Comparison of ENCODE assay signal across 12 mouse cellular contexts in genomic region chr8:105453296-105453695, GRCm38 (mm10). TPM values are rescaled to one million over a fixed set of nuclear protein-coding genes. Genes with fewer than 3 reads are reported as not detected.
DNase-seq lines count a peak whose midpoint lies in the region; ATAC-seq lines count a peak whose summit lies in the region.
"Had no signal": no experiment of that assay in that cellular context is flagged by ENCODE, and none has a peak within 500 bp of the region (broad histone marks: within the 10 kb centered on the region; RNA-seq: fewer than 3 reads in every experiment).

No protein-coding gene starts in this region.

- 0 out of 2 replicates have a peak overlapping the region, but pooled peaks have one; percentile 1 for H3K27ac ChIP-seq in liver, embryonic 15.5 days (replicated peaks)
- H3K27ac ChIP-seq in liver, embryonic 11.5 days (ENCODE audit: low read depth, low read length) = no peak overlapping the region
- H3K27ac ChIP-seq in midbrain, embryonic 13.5 days = no peak overlapping the region
- H3K27ac ChIP-seq: heart, embryonic 15.5 days had no signal

- H3K4me1 ChIP-seq in liver, embryonic 15.5 days (replicated peaks) = peaks cover 37% of the 10 kb centered on the region
- 0 out of 2 replicates have a peak, but pooled peaks cover 6% of the 10 kb centered on the region for H3K4me1 ChIP-seq in liver, embryonic 11.5 days (replicated peaks; ENCODE audit: control insufficient read depth, insufficient read depth, low read length)
- H3K4me1 ChIP-seq in midbrain, embryonic 13.5 days (replicated peaks) = peaks cover 11% of the 10 kb centered on the region; the same call in 1 of the 2 replicates
- H3K4me1 ChIP-seq: heart, embryonic 15.5 days had no signal

- H3K4me3 ChIP-seq in liver, embryonic 15.5 days (replicated peaks) = no peak overlapping the region
- no peak overlapping the region for H3K4me3 ChIP-seq in liver, embryonic 11.5 days (ENCODE audit: low read depth, low read length)
- H3K4me3 ChIP-seq in midbrain, embryonic 13.5 days (replicated peaks) = no peak overlapping the region
- H3K4me3 ChIP-seq: heart, embryonic 15.5 days had no signal

- WGBS in liver, embryonic 15.5 days (ENCODE audit: insufficient replicate concordance) = 41% methylated on average over 5 of the region's 5 CpGs
- WGBS in liver, embryonic 11.5 days = 61% methylated on average over 5 of the region's 5 CpGs
- 85% methylated on average over 5 of the region's 5 CpGs for WGBS in midbrain, embryonic 13.5 days

- no peak overlapping the region for H3K9ac ChIP-seq in liver, embryonic 15.5 days
- H3K9ac ChIP-seq in liver, embryonic 11.5 days (ENCODE audit: low read depth, low read length) = no peak overlapping the region
- no peak overlapping the region for H3K9ac ChIP-seq in midbrain, embryonic 13.5 days (replicated peaks)
- H3K9ac ChIP-seq: heart, embryonic 15.5 days had no signal

- ATAC-seq in liver, embryonic 15.5 days (ENCODE audit: insufficient read depth) = no peak
- no peak for ATAC-seq in liver, embryonic 11.5 days (replicated peaks; ENCODE audit: low FRiP score)
- ATAC-seq in monocyte, adult 5-6 weeks (replicated peaks; ENCODE audit: insufficient number of reproducible peaks, low FRiP score, low TSS enrichment, poor library complexity, severe bottlenecking) = 0 out of 2 replicates have a peak, but pooled peaks have one; percentile 57
- ATAC-seq in midbrain, embryonic 13.5 days = no peak
- ATAC-seq: activated CD4-positive, CD25-positive, alpha-beta regulatory T cell, adult 4 months had no signal

- peak; percentile 19 to 48 for DNase-seq in heart, adult 18-20 months
- no peak for DNase-seq in heart, postnatal 36 days
- DNase-seq in liver, embryonic 11.5 days (ENCODE audit: low spot score) = no peak
- peak; percentile 36 for DNase-seq in NIH3T3 (ENCODE audit: low read depth)
- no peak for DNase-seq in ovary, postnatal 14 days (ENCODE audit: low spot score)

- H3K27me3 ChIP-seq in liver, embryonic 15.5 days = peaks cover 23% of the 10 kb centered on the region
- peaks cover 5% of the 10 kb centered on the region; the same call in 1 of the 2 replicates for H3K27me3 ChIP-seq in liver, embryonic 11.5 days (replicated peaks; ENCODE audit: control insufficient read depth, insufficient read depth, low read length)
- H3K27me3 ChIP-seq in midbrain, embryonic 13.5 days = no peaks in the 10 kb centered on the region
- H3K27me3 ChIP-seq: heart, embryonic 15.5 days had no signal

- no peaks in the 10 kb centered on the region for H3K36me3 ChIP-seq in liver, embryonic 15.5 days (replicated peaks)
- no peaks in the 10 kb centered on the region for H3K36me3 ChIP-seq in liver, embryonic 11.5 days (ENCODE audit: control insufficient read depth, insufficient read depth, low read length)
- no peaks in the 10 kb centered on the region for H3K36me3 ChIP-seq in midbrain, embryonic 13.5 days
- H3K36me3 ChIP-seq: heart, embryonic 15.5 days had no signal

- intact Hi-C loops in heart, postnatal 36 days (cut with DNase I) = loop anchor here (2.0 to 5.0 kb wide), 2 partner anchors 24 to 41 kb away; partner anchors contain the start of genes Kctd19 and Lrrc36

- H3K4me2 ChIP-seq in liver, embryonic 15.5 days = no peak overlapping the region
- H3K4me2 ChIP-seq in liver, embryonic 11.5 days = no peak overlapping the region
- H3K4me2 ChIP-seq in midbrain, embryonic 13.5 days (replicated peaks) = no peak overlapping the region
- H3K4me2 ChIP-seq: heart, embryonic 15.5 days had no signal

- no peaks in the 10 kb centered on the region for H3K9me3 ChIP-seq in liver, embryonic 15.5 days (replicated peaks)
- no peaks in the 10 kb centered on the region for H3K9me3 ChIP-seq in liver, embryonic 11.5 days (ENCODE audit: control insufficient read depth, low read length)
- H3K9me3 ChIP-seq in midbrain, embryonic 13.5 days = no peaks in the 10 kb centered on the region
- H3K9me3 ChIP-seq: heart, embryonic 15.5 days had no signal

RNA-seq across cellular contexts. Expression of gene Tppp3, which starts 18.0 kb away (rescaled TPM):
- total RNA-seq in heart, adult 18-20 months (2021) = 10 to 100 TPM; 38.0 to 41.4 TPM
- 10 to 100 TPM; 43.3 to 45.7 TPM for total RNA-seq in heart, postnatal 36 days (2021)
- 3.1 and 4.8 TPM in 2 replicates for polyA plus RNA-seq in liver, embryonic 15.5 days (2015; fragmentation: Nextera tagmentation; extraction: Ambion mirVana)
- 3.1 and 3.2 TPM in 2 replicates for polyA plus RNA-seq in liver, embryonic 11.5 days (2014; fragmentation: Nextera tagmentation; extraction: Ambion mirVana)
- total RNA-seq in monocyte, adult 5-6 weeks (2017) = 164 to 258 TPM (median 248 TPM) in 3 replicates
- 93.1 and 111 TPM in 2 replicates for polyA plus RNA-seq in midbrain, embryonic 13.5 days (2015; fragmentation: Nextera tagmentation; extraction: Ambion mirVana)

RNA-seq across cellular contexts. Expression of gene Lrrc36, which starts 39.9 kb away (rescaled TPM):
- under 1 TPM; 0.27 to 0.64 TPM for total RNA-seq in heart, adult 18-20 months (2021)
- under 1 TPM; 0.41 to 0.56 TPM for total RNA-seq in heart, postnatal 36 days (2021)
- polyA plus RNA-seq in liver, embryonic 15.5 days (2015; fragmentation: Nextera tagmentation; extraction: Ambion mirVana) = 0.12 and 0.13 TPM in 2 replicates
- polyA plus RNA-seq in liver, embryonic 11.5 days (2014; fragmentation: Nextera tagmentation; extraction: Ambion mirVana) = 0.19 TPM in 1 of 2 replicates, not detected in the other
- not detected in 3 replicates for total RNA-seq in monocyte, adult 5-6 weeks (2017)
- polyA plus RNA-seq in midbrain, embryonic 13.5 days (2015; fragmentation: Nextera tagmentation; extraction: Ambion mirVana) = 1.5 and 2.4 TPM in 2 replicates
- total RNA-seq: liver, adult 2 months had no signal
- polyA plus RNA-seq: activated CD4-positive, CD25-positive, alpha-beta regulatory T cell, adult 4 months; liver, adult 2 months; small intestine, adult 2 months had no signal

RNA-seq across cellular contexts. Expression of gene Kctd19, which starts 40.0 kb away (rescaled TPM):
- total RNA-seq in heart, adult 18-20 months (2021) = not detected
- under 1 TPM; 0.24 to 0.53 TPM for total RNA-seq in heart, postnatal 36 days (2021)
- not detected in 2 replicates for polyA plus RNA-seq in liver, embryonic 15.5 days (2015; fragmentation: Nextera tagmentation; extraction: Ambion mirVana)
- not detected in 2 replicates for polyA plus RNA-seq in liver, embryonic 11.5 days (2014; fragmentation: Nextera tagmentation; extraction: Ambion mirVana)
- 0.32 TPM in 1 of 3 replicates, not detected in the others for total RNA-seq in monocyte, adult 5-6 weeks (2017)
- not detected in 2 replicates for polyA plus RNA-seq in midbrain, embryonic 13.5 days (2015; fragmentation: Nextera tagmentation; extraction: Ambion mirVana)
- total RNA-seq: liver, adult 2 months had no signal
- polyA plus RNA-seq: activated CD4-positive, CD25-positive, alpha-beta regulatory T cell, adult 4 months; liver, adult 2 months; small intestine, adult 2 months had no signal

RNA-seq across cellular contexts. Expression of gene Zdhhc1, which starts 43.4 kb away (rescaled TPM):
- total RNA-seq in heart, adult 18-20 months (2021) = 10 to 100 TPM; 12.5 to 14.2 TPM
- total RNA-seq in heart, postnatal 36 days (2021) = 10 to 100 TPM; 14.5 to 14.9 TPM
- 1.9 and 2.3 TPM in 2 replicates for polyA plus RNA-seq in liver, embryonic 15.5 days (2015; fragmentation: Nextera tagmentation; extraction: Ambion mirVana)
- polyA plus RNA-seq in liver, embryonic 11.5 days (2014; fragmentation: Nextera tagmentation; extraction: Ambion mirVana) = 6.4 and 8.9 TPM in 2 replicates
- total RNA-seq in monocyte, adult 5-6 weeks (2017) = 0.43 to 0.49 TPM (median 0.48 TPM) in 3 replicates
- 26.2 and 31.3 TPM in 2 replicates for polyA plus RNA-seq in midbrain, embryonic 13.5 days (2015; fragmentation: Nextera tagmentation; extraction: Ambion mirVana)

Comparison
In these comparisons a context has a peak if more than half of its experiments do, and no peak if none do; other contexts are left out.
1. DNase-seq: peak in heart, adult 18-20 months (2 of 2) and NIH3T3 (single experiment); none in heart, postnatal 36 days (0 of 2), liver, embryonic 11.5 days (single experiment) and ovary, postnatal 14 days (single experiment).